Mouse (Mus musculus) bone marrow, adult 2 months (tissue): ENCODE data around the gene Adamts14.

Source experiments
- CTCF ChIP-seq: fragments of 200-500 bp; IDR thresholded peaks from 2 replicates; pipeline ENCODE4 v1.5.1; 2011; ENCODE audit warnings: low read length, control low read depth; ENCODE audit not compliant: control insufficient read depth, insufficient read depth
- POLR2A ChIP-seq: fragments of 200-500 bp; IDR thresholded peaks from 2 replicates; pipeline ENCODE4 v1.6.1; 2011; ENCODE audit warnings: low read depth, mild to moderate bottlenecking, control low read depth, low read length, borderline replicate concordance; ENCODE audit not compliant: control insufficient read depth

- TF ChIP-seq POLR2A, result no peak
- TF ChIP-seq CTCF, result no peak
Observed at GRCm38 (mm10) chr10:61160089-61160488, 113.1 kb downstream of the Adamts14 start.
